Mouse (Mus musculus) left cerebral cortex, postnatal 14 days (tissue): ENCODE measurements around the gene Olfr1458. TPM values are rescaled to one million over a fixed set of nuclear protein-coding genes. Genes with fewer than 3 reads are reported as not detected.

Experiments
- DNase-seq, 2 experiments: peaks; one replicate each; pipeline ENCODE4 v3.0.0; 2021 to 2022; ENCODE audit warnings: low spot score in 2 of 2, mixed read lengths in 1 of 2
- intact Hi-C: fragments of 180-260 bp; cut with DNase I; formaldehyde crosslinking; loops from one replicate; pipeline ENCODE4 v1.15.1; 2025
- long read RNA-seq, 2 experiments: library from polyadenylated mRNA; stranded (forward); transcript quantifications; one replicate each; pipeline ENCODE4 v2.0.0; 2021
- total RNA-seq, 2 experiments: library from RNA; stranded (reverse); gene quantifications; 2 replicates each; pipeline ENCODE4 v1.2.3; 2021

The Olfr1458 gene
- total RNA-seq = not detected
- long read RNA-seq, experiment 1 = 0 reads
- long read RNA-seq, experiment 2 = 0 reads

- intact Hi-C loops = no loop called here
- no peak for DNase-seq
Observed at GRCm38 (mm10) chr19:13106675-13107074, at the start of gene Olfr1458. TSS of gene Olfr1458 (minus strand) at chr19:13106775.

GRCm38 (mm10) chr19:13149449-13149848 is 42.9 kb upstream of the Olfr1458 start, which contains the start of gene Olfr1459:
TSS of gene Olfr1459 (minus strand) at chr19:13149549.
- intact Hi-C loops = no loop called here

DNA sequence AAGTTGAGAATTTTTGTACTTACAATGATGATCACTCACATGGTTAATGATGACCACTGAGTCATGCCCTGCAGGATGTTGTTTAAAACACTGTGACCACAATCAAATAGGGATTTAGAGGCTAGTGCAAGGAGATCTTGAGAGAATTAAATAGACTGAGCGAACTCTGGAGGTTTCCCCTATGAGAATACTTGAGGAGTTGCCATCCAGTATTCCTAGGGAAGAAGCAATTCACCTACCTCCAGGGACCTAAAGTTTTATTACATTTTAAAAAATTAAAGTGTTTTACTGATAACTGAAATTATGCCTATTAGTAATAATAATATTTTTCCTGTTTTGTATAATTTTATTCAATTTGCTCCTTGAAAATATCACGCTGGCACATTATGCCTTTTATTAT is 8.8 kb downstream of the Olfr1458 start, which contains the start of gene Olfr1457:
Gene Olfr1457, minus strand, starts transcription at position 101 of the 400 bp plus-strand sequence.
- DNase-seq = no peak
- intact Hi-C loops = no loop called here

More at GRCm38 (mm10) chr19:13149449-13149848, 42.9 kb upstream of the Olfr1458 start, which contains the start of gene Olfr1459:
- DNase-seq = no peak

DNA sequence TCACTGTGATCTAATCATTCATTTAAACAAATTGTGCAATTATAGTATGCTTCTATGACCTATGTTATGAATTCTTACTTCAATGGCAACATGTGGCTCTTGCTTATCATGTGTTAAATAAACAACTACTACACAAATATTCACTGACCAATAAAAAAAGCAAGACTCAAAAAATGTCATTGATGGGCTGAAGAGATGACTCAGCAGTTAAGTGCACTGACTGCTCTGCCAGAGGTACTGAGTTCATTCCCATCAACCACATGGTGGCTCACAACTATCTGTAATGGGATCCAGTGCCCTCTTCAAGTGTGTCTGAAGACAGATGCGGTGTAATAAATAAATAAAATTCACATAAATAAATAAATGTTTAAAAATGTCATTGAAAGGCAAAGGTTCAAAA is 12.7 kb downstream of the Olfr1458 start:
- intact Hi-C loops = no loop called here
- DNase-seq = no peak

GRCm38 (mm10) chr19:13060310-13060709 is 46.3 kb downstream of the Olfr1458 start, which contains the start of gene Olfr1454:
TSS of gene Olfr1454 (plus strand) at chr19:13060610.
- DNase-seq = no peak
- intact Hi-C loops = no loop called here

Other genes with a start within 250 kb of the Olfr1458 start
- gene Olfr1444, start 249.5 kb downstream of the Olfr1458 start, total RNA-seq = not detected
- not detected for gene Olfr1445, start 222.9 kb downstream of the Olfr1458 start, total RNA-seq
- not detected for gene Olfr1446, start 213.3 kb downstream of the Olfr1458 start, total RNA-seq
- gene Olfr1447, start 203.0 kb downstream of the Olfr1458 start, total RNA-seq = not detected
- gene Olfr1448, start 182.4 kb downstream of the Olfr1458 start, total RNA-seq = not detected
- not detected for gene Olfr1449, start 175.9 kb downstream of the Olfr1458 start, total RNA-seq
- gene Olfr1450, start 156.5 kb downstream of the Olfr1458 start, total RNA-seq = not detected
- gene Olfr1451, start 111.8 kb downstream of the Olfr1458 start, total RNA-seq = not detected
- not detected for gene Olfr1453, start 78.4 kb downstream of the Olfr1458 start, total RNA-seq
- not detected for gene Olfr1454, start 46.2 kb downstream of the Olfr1458 start, total RNA-seq
- not detected for gene Olfr1457, start 8.9 kb downstream of the Olfr1458 start, total RNA-seq
- gene Olfr1459, start 42.8 kb upstream of the Olfr1458 start, total RNA-seq = under 1 TPM; 0.07 to 0.17 TPM
- not detected for gene Olfr1461, start 56.2 kb upstream of the Olfr1458 start, total RNA-seq
- not detected for gene Olfr1462, start 79.0 kb upstream of the Olfr1458 start, total RNA-seq
- gene Olfr1463, start 124.6 kb upstream of the Olfr1458 start, total RNA-seq = not detected
- gene Olfr1465, start 208.8 kb upstream of the Olfr1458 start, total RNA-seq = not detected
- gene Olfr1466, start 232.1 kb upstream of the Olfr1458 start, total RNA-seq = not detected